ENCODE assay signal across 11 mouse cellular contexts in the genomic region with DNA sequence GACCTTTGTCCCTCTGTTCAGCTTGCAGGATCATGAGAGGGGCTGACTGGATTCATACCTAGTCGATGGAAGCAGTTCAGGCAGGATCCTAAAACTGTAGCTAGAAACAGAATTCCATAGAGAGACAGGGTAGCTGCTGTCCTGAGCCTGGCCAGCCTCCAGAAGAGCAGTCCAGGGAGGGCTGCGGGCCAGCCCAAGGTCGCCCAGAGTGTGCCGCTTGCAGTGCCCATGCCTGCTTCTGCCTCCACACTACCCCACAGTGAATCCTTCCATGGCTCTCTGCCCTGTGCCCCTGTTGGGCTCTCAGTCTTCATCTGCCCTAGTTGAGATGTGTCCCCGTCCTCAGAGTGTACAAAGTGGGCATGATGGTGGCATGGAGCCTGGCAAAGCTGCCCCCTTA. TPM values are rescaled to one million over a fixed set of nuclear protein-coding genes. Genes with fewer than 3 reads are reported as not detected.
DNase-seq lines count a peak whose midpoint lies in the region; ATAC-seq lines count a peak whose summit lies in the region.
"Had no signal": no experiment of that assay in that cellular context is flagged by ENCODE, and none has a peak within 500 bp of the region (broad histone marks: within the 10 kb centered on the region; RNA-seq: fewer than 3 reads in every experiment).

No protein-coding gene starts in this region.

- H3K4me2 ChIP-seq in liver, embryonic 13.5 days: no peak overlapping the region
- no peak overlapping the region for H3K4me2 ChIP-seq in liver, embryonic 11.5 days
- H3K4me2 ChIP-seq: forebrain, embryonic 12.5 days; lung, embryonic 14.5 days had no signal

- WGBS in heart, embryonic 10.5 days: 82% methylated on average over 5 of the region's 5 CpGs
- WGBS in liver, embryonic 13.5 days (ENCODE audit: insufficient replicate concordance): 63% methylated on average over 5 of the region's 5 CpGs
- 81% methylated on average over 5 of the region's 5 CpGs for WGBS in liver, embryonic 11.5 days

- peaks cover 92% of the 10 kb centered on the region for H3K27me3 ChIP-seq in heart, embryonic 10.5 days (ENCODE audit: insufficient read depth, poor library complexity, severe bottlenecking)
- H3K27me3 ChIP-seq in liver, embryonic 13.5 days: peaks cover 11% of the 10 kb centered on the region; the same call in 1 of the 2 replicates
- peaks cover 4% of the 10 kb centered on the region; the same call in 1 of the 2 replicates for H3K27me3 ChIP-seq in liver, embryonic 11.5 days (replicated peaks; ENCODE audit: control insufficient read depth, insufficient read depth, low read length)

- H3K36me3 ChIP-seq in heart, embryonic 10.5 days: no peaks in the 10 kb centered on the region
- no peaks in the 10 kb centered on the region for H3K36me3 ChIP-seq in liver, embryonic 13.5 days
- no peaks in the 10 kb centered on the region for H3K36me3 ChIP-seq in liver, embryonic 11.5 days (ENCODE audit: control insufficient read depth, insufficient read depth, low read length)
- H3K36me3 ChIP-seq: forebrain, embryonic 12.5 days had no signal

- no peak overlapping the region for H3K27ac ChIP-seq in heart, embryonic 10.5 days
- peak overlapping the region; percentile 23; the same call in 1 of the 2 replicates for H3K27ac ChIP-seq in liver, embryonic 13.5 days
- no peak overlapping the region for H3K27ac ChIP-seq in liver, embryonic 11.5 days (ENCODE audit: low read depth, low read length)
- H3K27ac ChIP-seq: forebrain, embryonic 12.5 days had no signal

- H3K4me3 ChIP-seq in heart, embryonic 10.5 days: no peak overlapping the region
- no peak overlapping the region for H3K4me3 ChIP-seq in liver, embryonic 13.5 days (replicated peaks)
- no peak overlapping the region for H3K4me3 ChIP-seq in liver, embryonic 11.5 days (ENCODE audit: low read depth, low read length)
- H3K4me3 ChIP-seq: forebrain, embryonic 12.5 days had no signal

- no peaks in the 10 kb centered on the region for H3K9me3 ChIP-seq in heart, embryonic 10.5 days
- no peaks in the 10 kb centered on the region for H3K9me3 ChIP-seq in liver, embryonic 13.5 days (replicated peaks)
- no peaks in the 10 kb centered on the region for H3K9me3 ChIP-seq in liver, embryonic 11.5 days (ENCODE audit: control insufficient read depth, low read length)
- H3K9me3 ChIP-seq: forebrain, embryonic 12.5 days had no signal

- DNase-seq in heart, adult 18-20 months: peak; percentile 46 to 59
- DNase-seq in heart, embryonic 10.5 days (ENCODE audit: low spot score): no peak
- DNase-seq in liver, embryonic 13.5 days: no peak
- DNase-seq in liver, embryonic 11.5 days (ENCODE audit: low spot score): no peak
- peak; percentile 89 to 90 for DNase-seq in cerebellum, adult 18-20 months
- peak; percentile 55 for DNase-seq in kidney, postnatal 10 days
- DNase-seq in right cerebral cortex, adult 18-20 months: no peak
- no peak for DNase-seq in urinary bladder, postnatal 14 days (ENCODE audit: low spot score)
- DNase-seq: lung, embryonic 14.5 days had no signal

- no peak overlapping the region for H3K9ac ChIP-seq in liver, embryonic 13.5 days
- H3K9ac ChIP-seq in liver, embryonic 11.5 days (ENCODE audit: low read depth, low read length): no peak overlapping the region
- H3K9ac ChIP-seq: forebrain, embryonic 12.5 days; lung, embryonic 14.5 days had no signal

- H3K4me1 ChIP-seq in heart, embryonic 10.5 days: peaks cover 7% of the 10 kb centered on the region; the same call in 1 of the 2 replicates
- H3K4me1 ChIP-seq in liver, embryonic 13.5 days (replicated peaks): peaks cover 17% of the 10 kb centered on the region
- H3K4me1 ChIP-seq in liver, embryonic 11.5 days (replicated peaks; ENCODE audit: control insufficient read depth, insufficient read depth, low read length): peaks cover 12% of the 10 kb centered on the region
- H3K4me1 ChIP-seq: forebrain, embryonic 12.5 days had no signal

- no peak for ATAC-seq in liver, embryonic 13.5 days (ENCODE audit: low read depth)
- no peak for ATAC-seq in liver, embryonic 11.5 days (replicated peaks; ENCODE audit: low FRiP score)

RNA-seq across cellular contexts. Expression of a gene that starts 7.8 kb away (rescaled TPM):
- total RNA-seq in heart, adult 18-20 months (2021): 1 to 10 TPM; 3.6 to 5.5 TPM
- 0.31 and 0.79 TPM in 2 replicates for polyA plus RNA-seq in heart, embryonic 10.5 days (2016; fragmentation: Nextera tagmentation; extraction: Ambion mirVana)
- polyA plus RNA-seq in liver, embryonic 13.5 days (2015; fragmentation: Nextera tagmentation; extraction: Ambion mirVana): 0.33 and 0.56 TPM in 2 replicates
- polyA plus RNA-seq in liver, embryonic 11.5 days (2014; fragmentation: Nextera tagmentation; extraction: Ambion mirVana): 0.96 and 1.1 TPM in 2 replicates
- total RNA-seq: hematopoietic stem cell, adult 5-6 weeks had no signal

RNA-seq across cellular contexts. Expression of a gene that starts 45.2 kb away (rescaled TPM):
- total RNA-seq in heart, adult 18-20 months (2021): 10 to 100 TPM; 12.3 to 17.9 TPM
- polyA plus RNA-seq in heart, embryonic 10.5 days (2016; fragmentation: Nextera tagmentation; extraction: Ambion mirVana): 14.2 and 16.0 TPM in 2 replicates
- polyA plus RNA-seq in liver, embryonic 13.5 days (2015; fragmentation: Nextera tagmentation; extraction: Ambion mirVana): 5.2 and 5.9 TPM in 2 replicates
- 16.5 and 19.1 TPM in 2 replicates for polyA plus RNA-seq in liver, embryonic 11.5 days (2014; fragmentation: Nextera tagmentation; extraction: Ambion mirVana)

Comparison
In these comparisons a context has a peak if more than half of its experiments do, and no peak if none do; other contexts are left out.
1. DNase-seq: peak in heart, adult 18-20 months (2 of 2), cerebellum, adult 18-20 months (2 of 2) and kidney, postnatal 10 days (single experiment); none in heart, embryonic 10.5 days (single experiment), liver, embryonic 13.5 days (single experiment), liver, embryonic 11.5 days (single experiment), right cerebral cortex, adult 18-20 months (single experiment) and urinary bladder, postnatal 14 days (single experiment).